In the genomic region with DNA sequence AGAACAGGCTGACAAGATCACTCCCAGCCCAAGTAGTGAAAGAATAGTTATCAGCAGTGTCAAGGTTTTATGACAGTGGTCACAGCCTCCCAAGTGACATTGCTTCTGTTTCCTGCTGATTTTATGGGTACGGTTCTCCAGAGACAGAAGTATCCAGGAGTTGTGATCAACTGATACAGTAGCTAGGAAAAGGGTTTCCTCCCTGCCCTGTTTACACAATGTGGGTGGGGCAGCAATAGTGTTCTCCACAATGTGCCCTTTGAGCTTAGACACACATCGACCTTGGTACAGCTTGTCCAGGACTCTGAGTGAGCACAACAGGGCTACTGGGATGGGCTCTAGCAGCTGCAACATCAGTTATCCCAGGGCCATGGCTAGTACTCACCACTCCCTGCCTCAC, we compare ENCODE assay signal across 16 mouse cellular contexts. TPM values are rescaled to one million over a fixed set of nuclear protein-coding genes. Genes with fewer than 3 reads are reported as not detected.
DNase-seq lines count a peak whose midpoint lies in the region; ATAC-seq and TF ChIP-seq lines count a peak whose summit lies in the region.
"Had no signal": no experiment of that assay in that cellular context is flagged by ENCODE, and none has a peak within 500 bp of the region (broad histone marks: within the 10 kb centered on the region; RNA-seq: fewer than 3 reads in every experiment).

No protein-coding gene starts in this region.

- peak; percentile 33 for ATAC-seq in granulocyte monocyte progenitor cell, adult 5-6 weeks (replicated peaks; ENCODE audit: poor library complexity, severe bottlenecking)
- peak; percentile 62; the same call in 1 of the 2 replicates for ATAC-seq in liver, embryonic 14.5 days (ENCODE audit: insufficient read depth)

- no peaks in the 10 kb centered on the region for H3K9me3 ChIP-seq in liver, embryonic 14.5 days (ENCODE audit: control insufficient read depth, low read length)
- H3K9me3 ChIP-seq: heart, embryonic 13.5 days; hindbrain, embryonic 15.5 days had no signal

- H3K27ac ChIP-seq in heart, adult 2 months: no peak overlapping the region
- no peak overlapping the region for H3K27ac ChIP-seq in liver, embryonic 14.5 days
- H3K27ac ChIP-seq: heart, embryonic 13.5 days; hindbrain, embryonic 15.5 days had no signal

- peaks cover 2% of the 10 kb centered on the region for H3K4me1 ChIP-seq in heart, adult 2 months (ENCODE audit: control insufficient read depth, insufficient read depth, low read length)
- peaks cover 2 to 13% of the 10 kb centered on the region in 2 experiments; a peak in 2 of 4 replicates for H3K4me1 ChIP-seq in liver, embryonic 14.5 days (replicated peaks; ENCODE audit: control insufficient read depth in 2 of 2, insufficient read depth in 2 of 2, low read length in 1 of 2)
- H3K4me1 ChIP-seq: hindbrain, embryonic 15.5 days had no signal

- no peak overlapping the region for H3K4me2 ChIP-seq in liver, embryonic 14.5 days (ENCODE audit: low read depth)
- H3K4me2 ChIP-seq: heart, embryonic 13.5 days; hindbrain, embryonic 15.5 days had no signal

- TF ChIP-seq EP300 in heart, adult 2 months (IDR thresholded peaks at IDR 0.05; ENCODE audit: insufficient read depth, low read depth, low read length): 0 out of 2 replicates have a peak, but pooled peaks have one; percentile 36
- peak; percentile 39; the same call in 1 of the 2 replicates for TF ChIP-seq EP300 in liver, embryonic 14.5 days (IDR thresholded peaks at IDR 0.05; ENCODE audit: low read depth)

- H3K79me2 ChIP-seq in heart, adult 2 months (replicated peaks; ENCODE audit: control insufficient read depth, insufficient read depth, low read length): no peaks in the 10 kb centered on the region

- TF ChIP-seq CTCF in heart, adult 2 months (IDR thresholded peaks at IDR 0.05): no peak
- no peak for TF ChIP-seq CTCF in liver, embryonic 14.5 days (IDR thresholded peaks at IDR 0.05; ENCODE audit: low read depth)

- no peak overlapping the region for H3K4me3 ChIP-seq in heart, adult 2 months
- H3K4me3 ChIP-seq in liver, embryonic 14.5 days (ENCODE audit: insufficient read depth in 1 of 2, low read depth in 2 of 2, low read length in 2 of 2): no peak overlapping the region
- H3K4me3 ChIP-seq: erythroblast, embryonic 14.5 days; heart, embryonic 13.5 days; hindbrain, embryonic 15.5 days had no signal

- no peak overlapping the region for H3K9ac ChIP-seq in heart, adult 2 months (ENCODE audit: low read depth, low read length)
- no peak overlapping the region for H3K9ac ChIP-seq in liver, embryonic 14.5 days (replicated peaks)
- H3K9ac ChIP-seq: heart, embryonic 13.5 days; hindbrain, embryonic 15.5 days had no signal

- 22% methylated on average over 2 of the region's 2 CpGs for WGBS in heart, adult 2 months
- WGBS in liver, embryonic 14.5 days (ENCODE audit: insufficient replicate concordance): 0% methylated on average over 2 of the region's 2 CpGs

- DNase-seq in heart, adult 2 months: no peak
- DNase-seq in heart, adult 9 months (ENCODE audit: low spot score in 2 of 2): no peak
- peak in 1 of 3 experiments; percentile 4 for DNase-seq in liver, embryonic 14.5 days (ENCODE audit: low read depth in 3 of 3, low spot score in 3 of 3)
- DNase-seq in naive thymus-derived CD4-positive, alpha-beta T cell, adult 2 months (ENCODE audit: low read depth): peak; percentile 21
- DNase-seq in layer of hippocampus, postnatal 36 days: no peak
- no peak for DNase-seq in embryo, embryonic 10.5 days (ENCODE audit: low spot score)
- no peak for DNase-seq in frontal cortex, postnatal 14 days (ENCODE audit: low spot score in 2 of 2)
- DNase-seq: adrenal gland, adult 8-10 months; kidney, postnatal 10 days; thymus, adult 2 months had no signal

- TF ChIP-seq POLR2A in heart, adult 2 months (IDR thresholded peaks at IDR 0.05; ENCODE audit: insufficient read depth, low read depth, low read length): no peak

- H3K27me3 ChIP-seq in heart, adult 2 months (ENCODE audit: control insufficient read depth, insufficient read depth, low read length): no peaks in the 10 kb centered on the region
- H3K27me3 ChIP-seq in liver, embryonic 14.5 days (ENCODE audit: control insufficient read depth, insufficient read depth, low read length): no peaks in the 10 kb centered on the region
- H3K27me3 ChIP-seq: heart, embryonic 13.5 days; hindbrain, embryonic 15.5 days had no signal

- H3K36me3 ChIP-seq in heart, adult 2 months (ENCODE audit: control insufficient read depth, insufficient read depth, low read length): no peaks in the 10 kb centered on the region
- no peaks in the 10 kb centered on the region for H3K36me3 ChIP-seq in liver, embryonic 14.5 days (replicated peaks; ENCODE audit: control insufficient read depth, insufficient read depth, low read depth)
- H3K36me3 ChIP-seq: heart, embryonic 13.5 days; hindbrain, embryonic 15.5 days had no signal

- intact Hi-C loops in heart, adult 2 months (cut with DNase I): no loop called here

RNA-seq across cellular contexts. Expression of gene Gm5108, which starts 9.8 kb away (rescaled TPM):
- not detected for total RNA-seq in heart, adult 2 months (2021)
- polyA plus RNA-seq in heart, adult 2 months (2012; rRNA removed): not detected in 2 replicates
- total RNA-seq in granulocyte monocyte progenitor cell, adult 5-6 weeks (2014; fragmentation: Nextera tagmentation): not detected in 2 replicates
- not detected in 2 replicates for total RNA-seq in granulocyte monocyte progenitor cell, adult 5-6 weeks (2017)
- not detected in 2 replicates for polyA plus RNA-seq in liver, embryonic 14.5 days (2012; rRNA removed)
- not detected in 2 replicates for polyA plus RNA-seq in liver, embryonic 14.5 days (2014; fragmentation: Nextera tagmentation; extraction: Ambion mirVana)
- total RNA-seq in layer of hippocampus, postnatal 36 days (2021): not detected
- total RNA-seq: adrenal gland, adult 8-10 months; left cerebral cortex, adult 8-10 months had no signal
- polyA plus RNA-seq: erythroblast, embryonic 14.5 days; heart, embryonic 13.5 days; hindbrain, embryonic 15.5 days; lung, embryonic 16.5 days; thymus, adult 2 months had no signal

RNA-seq across cellular contexts. Expression of gene Gm21905, which starts 14.6 kb away (rescaled TPM):
- not detected for total RNA-seq in heart, adult 2 months (2021)
- not detected in 2 replicates for polyA plus RNA-seq in heart, adult 2 months (2012; rRNA removed)
- total RNA-seq in granulocyte monocyte progenitor cell, adult 5-6 weeks (2014; fragmentation: Nextera tagmentation): not detected in 2 replicates
- not detected in 2 replicates for total RNA-seq in granulocyte monocyte progenitor cell, adult 5-6 weeks (2017)
- polyA plus RNA-seq in liver, embryonic 14.5 days (2012; rRNA removed): not detected in 2 replicates
- polyA plus RNA-seq in liver, embryonic 14.5 days (2014; fragmentation: Nextera tagmentation; extraction: Ambion mirVana): not detected in 2 replicates
- total RNA-seq in layer of hippocampus, postnatal 36 days (2021): not detected
- total RNA-seq: adrenal gland, adult 8-10 months; left cerebral cortex, adult 8-10 months had no signal
- polyA plus RNA-seq: erythroblast, embryonic 14.5 days; heart, embryonic 13.5 days; hindbrain, embryonic 15.5 days; lung, embryonic 16.5 days; thymus, adult 2 months had no signal
